Mouse (Mus musculus): ENCODE results near the gene Rps28.

Gene Rps28

GRCm38 (mm10) chr17:33824084-33824996 lies at the start of gene Rps28, which contains the start of gene Ndufa7:
Gene Rps28 (minus strand): TSS chr17:33824562.
Gene Ndufa7 (plus strand): TSS chr17:33824572.
- in situ Hi-C loops (cut with MboI; ENCODE audit: unreplicated experiment in 2 of 2): loop anchor here in 1 of 2 experiments (25.0 kb wide), 1 partner anchor 1287 kb away; the partner anchor contains the start of gene Cyp4f16

GRCm38 (mm10) chr17:33873537-33873936 lies 49.2 kb upstream of the Rps28 start, which contains the start of gene Gm7029:
Gene Gm7029 (plus strand): TSS chr17:33873837.
- in situ Hi-C loops (cut with MboI; ENCODE audit: unreplicated experiment in 2 of 2): loop anchor here in 1 of 2 experiments (25.0 kb wide), 1 partner anchor 539 kb away; no protein-coding TSS in a partner anchor

GRCm38 (mm10) chr17:33865330-33866030 lies 41.1 kb upstream of the Rps28 start:
- in situ Hi-C loops (cut with MboI; ENCODE audit: unreplicated experiment in 2 of 2): loop anchor here in 1 of 2 experiments (25.0 kb wide), 1 partner anchor 547 kb away; no protein-coding TSS in a partner anchor

GRCm38 (mm10) chr17:33857816-33858215 lies 33.5 kb upstream of the Rps28 start:
- in situ Hi-C loops (cut with MboI; ENCODE audit: unreplicated experiment in 2 of 2): loop anchor here in 1 of 2 experiments (25.0 kb wide), 1 partner anchor 554 kb away; no protein-coding TSS in a partner anchor

GRCm38 (mm10) chr17:33851331-33851730 lies 27.0 kb upstream of the Rps28 start:
- in situ Hi-C loops (cut with MboI; ENCODE audit: unreplicated experiment in 2 of 2): loop anchor here in 1 of 2 experiments (25.0 kb wide), 1 partner anchor 561 kb away; no protein-coding TSS in a partner anchor

GRCm38 (mm10) chr17:33848139-33848538 lies 23.8 kb upstream of the Rps28 start:
- in situ Hi-C loops (cut with MboI; ENCODE audit: unreplicated experiment in 2 of 2): loop anchor here in 1 of 2 experiments (25.0 kb wide), 1 partner anchor 811 kb away; the partner anchor contains the start of gene Zfp763

GRCm38 (mm10) chr17:33844196-33844595 lies 19.8 kb upstream of the Rps28 start:
- in situ Hi-C loops (cut with MboI; ENCODE audit: unreplicated experiment in 2 of 2): loop anchor here in 1 of 2 experiments (25.0 kb wide), 1 partner anchor 807 kb away; the partner anchor contains the start of gene Zfp763

- in situ Hi-C loops (cut with MboI; ENCODE audit: unreplicated experiment in 2 of 2): loop anchor here in 1 of 2 experiments (25.0 kb wide), 1 partner anchor 806 kb away; the partner anchor contains the start of gene Zfp763
These were observed 18.8 kb upstream of the Rps28 start, which contains the start of gene Cd320 for GRCm38 (mm10) chr17:33842966-33843795. Gene Cd320 (plus strand): TSS chr17:33843091.

- in situ Hi-C loops (cut with MboI; ENCODE audit: unreplicated experiment in 2 of 2): loop anchor here in 1 of 2 experiments (25.0 kb wide), 1 partner anchor 792 kb away; the partner anchor contains the start of gene Zfp763
These were observed 5.2 kb upstream of the Rps28 start for GRCm38 (mm10) chr17:33829561-33829960.

GRCm38 (mm10) chr17:33828892-33829291 lies 4.5 kb upstream of the Rps28 start:
- in situ Hi-C loops (cut with MboI; ENCODE audit: unreplicated experiment in 2 of 2): loop anchor here in 1 of 2 experiments (25.0 kb wide), 1 partner anchor 792 kb away; the partner anchor contains the start of gene Zfp763

GRCm38 (mm10) chr17:33826850-33827249 lies 2.5 kb upstream of the Rps28 start:
- in situ Hi-C loops (cut with MboI; ENCODE audit: unreplicated experiment in 2 of 2): loop anchor here in 1 of 2 experiments (25.0 kb wide), 1 partner anchor 790 kb away; the partner anchor contains the start of gene Zfp763

- in situ Hi-C loops (cut with MboI; ENCODE audit: unreplicated experiment in 2 of 2): loop anchor here in 1 of 2 experiments (25.0 kb wide), 1 partner anchor 788 kb away; the partner anchor contains the start of gene Zfp763
These were observed 1.1 kb upstream of the Rps28 start for GRCm38 (mm10) chr17:33825462-33825861.

GRCm38 (mm10) chr17:33824997-33825330 lies 602 bp upstream of the Rps28 start:
- in situ Hi-C loops (cut with MboI; ENCODE audit: unreplicated experiment in 2 of 2): loop anchor here in 1 of 2 experiments (25.0 kb wide), 2 partner anchors 788 to 1288 kb away; partner anchors contain the start of genes Cyp4f16 and Zfp763

- in situ Hi-C loops (cut with MboI; ENCODE audit: unreplicated experiment in 2 of 2): loop anchor here in 1 of 2 experiments (25.0 kb wide), 1 partner anchor 1286 kb away; the partner anchor contains the start of gene Cyp4f16
These were observed 1.2 kb downstream of the Rps28 start for GRCm38 (mm10) chr17:33823171-33823570.

GRCm38 (mm10) chr17:33822436-33822959 lies 1.9 kb downstream of the Rps28 start:
- in situ Hi-C loops (cut with MboI; ENCODE audit: unreplicated experiment in 2 of 2): loop anchor here in 1 of 2 experiments (25.0 kb wide), 1 partner anchor 1285 kb away; the partner anchor contains the start of gene Cyp4f16

- in situ Hi-C loops (cut with MboI; ENCODE audit: unreplicated experiment in 2 of 2): loop anchor here in 1 of 2 experiments (25.0 kb wide), 1 partner anchor 1281 kb away; the partner anchor contains the start of gene Cyp4f16
These were observed 6.3 kb downstream of the Rps28 start for GRCm38 (mm10) chr17:33817969-33818643.

GRCm38 (mm10) chr17:33817184-33817968 lies 7.0 kb downstream of the Rps28 start:
- in situ Hi-C loops (cut with MboI; ENCODE audit: unreplicated experiment in 2 of 2): loop anchor here in 1 of 2 experiments (25.0 kb wide), 1 partner anchor 1280 kb away; the partner anchor contains the start of gene Cyp4f16

Measured in v-Abl transformed pro-B cells (cell line).